Mouse (Mus musculus) midbrain, embryonic 16.5 days (tissue): ENCODE measurements around the gene Dek. TPM values are rescaled to one million over a fixed set of nuclear protein-coding genes. Genes with fewer than 3 reads are reported as not detected.

Experiments
- ATAC-seq: fragments of 200-750 bp; cut with Nextera tagmentation; 2 replicates; pipeline ENCODE4 v1.8.0; 2017; ENCODE audit warnings: moderate TSS enrichment
- H3K27ac ChIP-seq: fragments of 300-500 bp; sonication (generic); 2 replicates; pipeline ENCODE4 v1.5.1; 2014; ENCODE audit warnings: mild to moderate bottlenecking, low read length, mixed read lengths
- H3K27me3 ChIP-seq: fragments of 300-500 bp; sonication (generic); 2 replicates; pipeline ENCODE4 v1.6.1; 2014; ENCODE audit warnings: low read depth, low read length, mixed read lengths; ENCODE audit not compliant: control insufficient read depth, insufficient read depth
- H3K36me3 ChIP-seq: fragments of 300-500 bp; sonication (generic); 2 replicates; pipeline ENCODE4 v1.6.1; 2014; ENCODE audit warnings: mild to moderate bottlenecking, low read length, moderate library complexity, mixed read lengths; ENCODE audit not compliant: control insufficient read depth, insufficient read depth
- H3K4me1 ChIP-seq: fragments of 300-500 bp; sonication (generic); 2 replicates; pipeline ENCODE4 v1.6.1; 2014; ENCODE audit warnings: mild to moderate bottlenecking, low read length, mixed read lengths; ENCODE audit not compliant: control insufficient read depth, insufficient read depth
- H3K4me2 ChIP-seq: fragments of 300-500 bp; sonication (generic); 2 replicates; pipeline ENCODE4 v1.6.1; 2014; ENCODE audit warnings: mild to moderate bottlenecking, low read length, mixed read lengths
- H3K4me3 ChIP-seq: fragments of 300-500 bp; sonication (generic); 2 replicates; pipeline ENCODE4 v1.5.1; 2014; ENCODE audit warnings: low read depth, mild to moderate bottlenecking, low read length, moderate library complexity, mixed read lengths
- H3K9ac ChIP-seq: fragments of 300-500 bp; sonication (generic); 2 replicates; pipeline ENCODE4 v1.6.1; 2014; ENCODE audit warnings: low read depth, low read length, mixed read lengths
- H3K9me3 ChIP-seq: fragments of 300-500 bp; sonication (generic); replicated peaks from 2 replicates; pipeline ENCODE4 v1.6.1; 2014; ENCODE audit warnings: mild to moderate bottlenecking, low read length, mixed read lengths; ENCODE audit not compliant: control insufficient read depth, poor library complexity, severe bottlenecking
- WGBS: fragments of 180-500 bp; shearing (Covaris S2); extraction: QIAGEN DNeasy Blood & Tissue Kit; methylation state at CpG from one replicate; pipeline ENCODE4 v1.1.7; 2014; 5-methylcytosine and 5-hydroxymethylcytosine counted together
- polyA plus RNA-seq: library from polyadenylated mRNA; unstranded; fragments of >200 nt; fragmentation: Nextera tagmentation; extraction: Ambion mirVana; gene quantifications from 2 replicates; pipeline ENCODE4 v1.2.1, GENCODE M21; 2015

Gene Dek
- polyA plus RNA-seq, 1 experiment from 2014 or later, result 94.8 TPM

DNA sequence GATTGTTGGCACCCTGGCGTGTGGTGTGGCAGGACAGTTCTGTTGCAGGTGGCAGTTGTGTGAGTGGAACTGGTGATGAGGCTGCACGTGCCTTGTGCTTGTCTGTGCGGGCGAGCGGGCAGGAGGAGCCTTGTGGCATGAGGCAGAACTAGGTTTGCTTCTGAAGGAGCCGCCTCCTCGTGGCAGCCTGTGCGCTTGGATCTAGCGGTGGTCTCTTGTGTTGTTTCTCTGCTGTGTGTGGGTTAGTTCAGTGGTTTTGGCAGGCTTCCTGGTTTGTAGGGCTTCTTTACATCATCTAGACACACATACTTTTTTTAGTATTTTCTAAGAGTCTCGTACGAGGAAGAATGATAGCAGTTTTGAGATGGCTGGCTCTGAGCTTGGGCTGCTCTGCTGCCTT is 49.9 kb downstream of the Dek start:
- 87% methylated on average over 11 of the region's 11 CpGs for WGBS
- H3K27ac ChIP-seq, result no peak overlapping the region
- no peak overlapping the region for H3K9ac ChIP-seq
- no peak overlapping the region for H3K4me3 ChIP-seq
- H3K9me3 ChIP-seq, result no peaks in the 10 kb centered on the region
- ATAC-seq, result no peak
- no peaks in the 10 kb centered on the region for H3K27me3 ChIP-seq
- no peaks in the 10 kb centered on the region for H3K4me1 ChIP-seq
- H3K4me2 ChIP-seq, result no peak overlapping the region
- peaks cover 27% of the 10 kb centered on the region for H3K36me3 ChIP-seq

DNA sequence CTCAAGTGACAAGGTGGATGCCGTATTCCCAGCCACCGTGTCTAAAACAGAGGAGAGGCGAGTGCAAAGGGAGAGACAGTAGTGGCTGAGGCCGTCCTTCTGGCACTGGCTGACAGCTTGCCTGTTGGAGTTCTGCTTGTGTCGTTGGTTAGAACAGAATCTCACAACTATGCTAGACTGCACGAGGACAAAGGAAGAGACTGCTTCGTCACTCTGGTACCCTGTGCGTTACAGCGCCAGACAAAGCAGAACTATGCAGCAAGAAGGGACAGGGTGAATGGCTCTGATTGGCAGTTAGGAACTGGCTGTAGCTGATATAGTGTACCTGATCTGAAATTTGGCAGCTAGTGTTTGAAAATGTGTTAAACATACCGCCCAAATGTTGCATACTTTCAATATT is 52.0 kb downstream of the Dek start:
- Histone ChIP-seq H3K36me3 (peaks cover 32% of the 10 kb centered on the region), H3K9me3 (no peaks in the 10 kb centered on the region), H3K4me2 (no peak overlapping the region), H3K27ac (no peak overlapping the region), H3K4me1 (no peaks in the 10 kb centered on the region), H3K27me3 (no peaks in the 10 kb centered on the region), H3K4me3 (no peak overlapping the region), H3K9ac (no peak overlapping the region)
- no peak for ATAC-seq
- WGBS, result 44% methylated on average over 10 of the region's 10 CpGs

DNA sequence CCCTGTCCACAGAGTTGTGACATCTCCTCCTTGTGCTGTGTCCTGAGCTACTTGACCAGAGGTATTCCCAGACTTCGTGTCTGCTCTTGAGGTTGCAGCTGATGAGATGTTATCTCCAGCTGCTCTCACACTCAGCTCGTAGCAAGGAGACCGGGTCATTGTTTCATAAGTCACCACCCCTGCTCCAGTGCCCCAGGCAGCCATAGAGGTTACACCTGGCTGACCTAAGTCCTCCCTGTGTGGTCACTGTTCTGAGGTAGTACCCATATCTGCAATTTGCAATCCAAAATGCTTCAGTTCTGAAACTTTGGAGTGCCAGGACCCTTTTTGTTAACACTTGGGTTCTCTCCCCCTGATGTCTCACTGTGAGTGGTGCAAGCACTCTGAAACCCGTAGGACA is 56.0 kb downstream of the Dek start:
- H3K4me3 ChIP-seq, result no peak overlapping the region
- no peaks in the 10 kb centered on the region for H3K9me3 ChIP-seq
- H3K36me3 ChIP-seq, result peaks cover 30% of the 10 kb centered on the region
- no peak for ATAC-seq
- H3K9ac ChIP-seq, result no peak overlapping the region
- 0 out of 2 replicates have a peak, but pooled peaks cover under 1% of the 10 kb centered on the region for H3K4me1 ChIP-seq
- 93% methylated on average over 4 of the region's 4 CpGs for WGBS
- H3K4me2 ChIP-seq, result no peak overlapping the region
- no peaks in the 10 kb centered on the region for H3K27me3 ChIP-seq
- H3K27ac ChIP-seq, result no peak overlapping the region

DNA sequence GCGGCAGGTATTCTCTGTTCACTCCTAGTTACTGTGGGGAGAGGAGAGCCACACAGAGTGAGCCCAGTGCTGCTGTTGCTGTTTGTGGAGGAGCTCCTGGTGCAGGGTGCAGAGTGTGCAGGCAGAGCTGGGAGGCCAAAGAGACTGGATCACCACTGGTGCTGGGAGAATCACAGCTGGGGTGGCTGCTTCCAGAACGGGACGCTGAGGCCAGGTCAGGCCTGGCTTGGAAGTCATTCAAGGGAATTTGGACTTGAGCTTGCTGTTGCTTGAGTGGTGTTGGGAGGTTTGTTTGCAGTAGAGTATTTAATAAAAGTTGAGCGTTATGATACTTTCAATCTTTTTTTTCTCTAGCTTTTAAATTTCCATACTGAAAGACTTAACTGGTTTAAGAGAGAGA is 58.0 kb downstream of the Dek start:
- H3K4me2 ChIP-seq, result no peak overlapping the region
- H3K27me3 ChIP-seq, result no peaks in the 10 kb centered on the region
- H3K9me3 ChIP-seq, result no peaks in the 10 kb centered on the region
- H3K27ac ChIP-seq, result no peak overlapping the region
- no peak overlapping the region for H3K9ac ChIP-seq
- peaks cover 26% of the 10 kb centered on the region for H3K36me3 ChIP-seq
- H3K4me1 ChIP-seq, result peaks cover 9% of the 10 kb centered on the region
- WGBS, result 94% methylated on average over 4 of the region's 4 CpGs
- ATAC-seq, result no peak
- H3K4me3 ChIP-seq, result no peak overlapping the region

DNA sequence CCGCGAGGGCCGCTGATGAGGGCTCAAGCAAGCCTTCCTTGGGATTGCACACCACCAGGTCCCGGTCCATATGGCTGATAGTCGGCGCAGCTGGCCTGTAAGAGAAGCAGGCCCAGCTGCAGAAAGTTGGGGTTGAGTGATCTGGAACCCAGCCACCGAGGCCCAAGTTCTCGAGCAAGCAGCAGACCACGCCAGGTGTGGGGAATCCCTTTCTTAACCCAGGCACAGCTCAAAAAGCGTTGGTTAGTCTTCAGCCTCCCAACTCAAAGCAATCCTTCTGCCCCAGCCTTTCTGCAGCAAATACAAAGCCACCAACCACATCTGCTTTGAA is 61.4 kb downstream of the Dek start, which contains the start of gene Tpmt:
Gene Tpmt, minus strand, starts transcription at position 121 of the 331 bp plus-strand sequence.
- no peaks in the 10 kb centered on the region for H3K9me3 ChIP-seq
- peak within 1 kb of the TSS; percentile 57 for H3K4me3 ChIP-seq
- H3K36me3 ChIP-seq, result peaks cover 9% of the 10 kb centered on the region
- peaks cover 12% of the 10 kb centered on the region for H3K4me1 ChIP-seq
- 15% methylated on average over 10 of the region's 10 CpGs for WGBS
- H3K27ac ChIP-seq, result peak within 1 kb of the TSS; percentile 83
- ATAC-seq, result no peak
- peak within 1 kb of the TSS; percentile 69 for H3K9ac ChIP-seq
- H3K4me2 ChIP-seq, result peak within 1 kb of the TSS; percentile 98
- H3K27me3 ChIP-seq, result no peaks in the 10 kb centered on the region

DNA sequence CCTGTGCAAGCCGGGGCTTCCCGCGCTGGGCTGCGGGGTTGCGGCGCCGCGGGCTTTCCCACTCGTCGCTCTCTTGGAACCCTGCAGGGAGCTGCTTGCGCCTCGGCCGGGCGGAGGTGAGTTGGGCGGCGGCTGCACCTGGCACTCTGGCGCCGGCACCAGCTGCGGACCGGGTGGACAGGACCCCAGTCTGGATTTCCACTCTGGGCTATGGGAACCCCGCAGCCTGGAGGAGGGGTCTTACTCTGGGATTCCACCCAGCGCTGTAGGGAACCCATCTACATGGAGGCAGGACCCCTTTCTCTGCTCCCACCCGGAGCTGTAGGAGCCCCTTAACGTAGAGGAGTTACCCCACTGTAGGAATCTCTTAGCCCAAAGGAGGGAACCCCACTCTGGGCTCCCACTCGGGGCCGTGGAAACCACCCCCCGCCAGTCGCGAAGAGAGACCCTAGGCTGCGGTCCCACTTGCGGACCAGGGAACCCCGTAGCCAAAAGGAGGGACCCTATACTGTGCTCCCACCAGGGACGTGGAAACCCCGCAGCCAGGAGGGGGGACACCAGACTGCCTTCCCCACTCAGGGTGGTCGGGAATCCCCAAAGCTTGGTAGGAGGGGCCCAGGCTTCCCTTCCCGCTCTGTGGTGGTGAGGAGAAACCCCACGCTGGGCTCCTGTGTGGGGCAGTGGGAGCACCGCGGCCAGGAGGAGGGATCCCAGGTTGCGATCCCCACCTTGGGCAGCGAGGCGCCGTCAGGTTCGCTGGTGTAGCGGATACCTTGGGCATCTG is 62.0 kb downstream of the Dek start:
- Histone ChIP-seq H3K9me3 (no peaks in the 10 kb centered on the region), H3K36me3 (peaks cover 4% of the 10 kb centered on the region), H3K27ac (peak overlapping the region; percentile 83), H3K4me3 (peak overlapping the region; percentile 57), H3K27me3 (no peaks in the 10 kb centered on the region), H3K4me2 (peak overlapping the region; percentile 98), H3K9ac (peak overlapping the region; percentile 69), H3K4me1 (peaks cover 12% of the 10 kb centered on the region)
- under 1% methylated on average over 44 of the region's 45 CpGs for WGBS
- peak; percentile 50 for ATAC-seq

DNA sequence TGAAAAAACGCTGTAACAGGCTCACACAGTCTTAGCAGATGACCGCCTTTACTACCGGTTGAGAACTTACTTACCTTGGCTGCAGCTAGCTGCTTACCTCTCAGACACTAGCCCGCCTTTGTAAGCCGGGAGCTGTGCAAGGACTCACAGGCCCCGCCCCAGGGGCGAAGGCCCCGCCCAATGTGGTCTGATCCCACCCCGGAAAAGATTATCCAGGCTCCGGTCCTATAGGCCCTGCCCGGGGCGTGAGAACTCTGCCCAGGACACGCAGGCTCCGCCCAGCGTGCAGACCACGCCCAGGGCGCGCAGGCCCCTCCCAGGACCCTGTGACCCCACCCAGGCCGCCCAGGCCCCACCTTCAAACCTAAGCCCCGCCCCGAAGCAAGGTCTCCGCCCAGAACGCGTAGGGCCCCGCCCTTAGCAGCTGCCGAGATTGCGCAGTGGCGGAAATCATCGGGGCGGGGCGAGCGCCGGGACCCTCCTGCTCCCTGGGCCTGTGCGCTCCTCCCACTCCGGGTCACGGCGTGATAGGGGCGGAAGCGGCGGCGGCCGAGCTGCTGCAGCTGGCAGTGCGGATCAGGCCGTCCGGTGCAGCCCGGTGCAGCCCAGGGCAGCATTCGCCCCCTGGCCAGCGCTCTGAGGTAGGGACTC is 62.8 kb downstream of the Dek start, which contains the start of gene Kdm1b:
Gene Kdm1b, plus strand, starts transcription at position 470 of the 651 bp plus-strand sequence.
- Histone ChIP-seq H3K27me3 (no peaks in the 10 kb centered on the region), H3K4me3 (peak within 1 kb of the TSS; percentile 57), H3K27ac (peak within 1 kb of the TSS; percentile 83)

DNA sequence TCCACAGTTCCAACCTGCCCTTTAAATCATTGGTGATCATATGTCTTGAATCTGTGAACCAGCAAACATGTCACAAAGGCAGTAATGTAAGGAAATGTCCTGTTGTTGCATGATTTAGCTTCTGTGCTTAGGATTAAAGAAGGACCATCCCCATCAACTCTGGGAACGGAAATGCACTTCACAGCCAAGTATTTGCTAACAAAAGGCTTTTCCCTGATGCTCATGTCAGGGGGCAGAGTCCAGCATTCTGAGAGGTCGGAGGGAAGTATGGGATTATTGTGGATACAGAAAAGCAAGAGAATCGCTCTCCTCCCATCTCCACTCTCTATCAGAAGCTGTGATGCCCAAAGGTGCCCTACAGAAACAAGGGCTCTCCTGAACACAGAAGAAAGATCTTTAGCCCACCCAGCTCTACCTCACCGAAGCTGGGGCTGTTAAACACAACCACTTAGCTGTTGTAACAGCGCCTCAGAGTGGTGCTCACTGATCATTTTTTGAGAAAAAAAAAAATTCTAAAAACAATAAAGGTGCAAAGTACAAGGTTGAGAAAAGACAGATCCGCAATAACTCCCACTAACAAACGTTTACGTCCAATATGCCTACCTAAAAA is 63.9 kb downstream of the Dek start:
- 0 out of 2 replicates have a peak overlapping the region, but pooled peaks have one; percentile 1 for H3K9ac ChIP-seq
- H3K4me3 ChIP-seq, result peak overlapping the region; percentile 57

More for the DNA sequence above, 62.8 kb downstream of the Dek start, which contains the start of gene Kdm1b:
- peaks cover 12% of the 10 kb centered on the region for H3K4me1 ChIP-seq
- ATAC-seq, result peak; percentile 96
- no peaks in the 10 kb centered on the region for H3K9me3 ChIP-seq
- H3K36me3 ChIP-seq, result no peaks in the 10 kb centered on the region
- under 1% methylated on average over 46 of the region's 48 CpGs for WGBS
- H3K4me2 ChIP-seq, result peak within 1 kb of the TSS; percentile 98
- H3K9ac ChIP-seq, result peak within 1 kb of the TSS; percentile 69

DNA sequence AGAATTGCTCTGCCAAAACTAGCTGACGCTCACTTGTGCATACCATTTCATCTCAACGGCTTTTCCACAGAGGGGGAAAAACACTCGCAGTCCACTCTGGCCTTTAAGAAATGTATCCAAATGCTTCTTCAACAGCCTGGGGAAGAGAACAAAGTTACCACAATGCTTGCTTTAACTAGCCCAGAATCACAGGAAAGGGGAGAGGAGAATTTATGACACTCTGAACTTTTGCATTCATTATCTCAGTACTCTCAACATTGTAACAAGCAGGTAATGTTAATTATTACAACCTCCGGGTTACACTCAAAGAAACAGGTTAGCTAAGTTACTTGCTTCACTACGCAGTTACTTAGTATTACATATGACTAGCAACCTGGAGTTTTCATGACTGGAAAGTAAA is 65.9 kb downstream of the Dek start:
- WGBS, result 93% methylated on average over 5 of the region's 5 CpGs
- H3K36me3 ChIP-seq, result no peaks in the 10 kb centered on the region
- H3K9ac ChIP-seq, result no peak overlapping the region
- H3K4me2 ChIP-seq, result no peak overlapping the region
- no peak overlapping the region for H3K27ac ChIP-seq
- no peaks in the 10 kb centered on the region for H3K27me3 ChIP-seq
- H3K9me3 ChIP-seq, result no peaks in the 10 kb centered on the region
- ATAC-seq, result no peak
- no peak overlapping the region for H3K4me3 ChIP-seq
- H3K4me1 ChIP-seq, result peaks cover 12% of the 10 kb centered on the region

More for the DNA sequence above, 63.9 kb downstream of the Dek start:
- Histone ChIP-seq H3K4me1 (peaks cover 12% of the 10 kb centered on the region), H3K36me3 (no peaks in the 10 kb centered on the region), H3K4me2 (peak overlapping the region; percentile 98), H3K27ac (no peak overlapping the region), H3K27me3 (no peaks in the 10 kb centered on the region), H3K9me3 (no peaks in the 10 kb centered on the region)
- WGBS, result 35% methylated on average over 8 of the region's 8 CpGs
- no peak for ATAC-seq
